Mouse (Mus musculus) midbrain, embryonic 16.5 days (tissue): ENCODE measurements around the gene Clp1. TPM values are rescaled to one million over a fixed set of nuclear protein-coding genes. Genes with fewer than 3 reads are reported as not detected.

Source experiments
- ATAC-seq: fragments of 200-750 bp; cut with Nextera tagmentation; 2 replicates; pipeline ENCODE4 v1.8.0; 2017; ENCODE audit warnings: moderate TSS enrichment
- H3K27ac ChIP-seq: fragments of 300-500 bp; sonication (generic); 2 replicates; pipeline ENCODE4 v1.5.1; 2014; ENCODE audit warnings: mild to moderate bottlenecking, low read length, mixed read lengths
- H3K27me3 ChIP-seq: fragments of 300-500 bp; sonication (generic); 2 replicates; pipeline ENCODE4 v1.6.1; 2014; ENCODE audit warnings: low read depth, low read length, mixed read lengths; ENCODE audit not compliant: control insufficient read depth, insufficient read depth
- H3K36me3 ChIP-seq: fragments of 300-500 bp; sonication (generic); 2 replicates; pipeline ENCODE4 v1.6.1; 2014; ENCODE audit warnings: mild to moderate bottlenecking, low read length, moderate library complexity, mixed read lengths; ENCODE audit not compliant: control insufficient read depth, insufficient read depth
- H3K4me1 ChIP-seq: fragments of 300-500 bp; sonication (generic); 2 replicates; pipeline ENCODE4 v1.6.1; 2014; ENCODE audit warnings: mild to moderate bottlenecking, low read length, mixed read lengths; ENCODE audit not compliant: control insufficient read depth, insufficient read depth
- H3K4me2 ChIP-seq: fragments of 300-500 bp; sonication (generic); 2 replicates; pipeline ENCODE4 v1.6.1; 2014; ENCODE audit warnings: mild to moderate bottlenecking, low read length, mixed read lengths
- H3K4me3 ChIP-seq: fragments of 300-500 bp; sonication (generic); 2 replicates; pipeline ENCODE4 v1.5.1; 2014; ENCODE audit warnings: low read depth, mild to moderate bottlenecking, low read length, moderate library complexity, mixed read lengths
- H3K9ac ChIP-seq: fragments of 300-500 bp; sonication (generic); 2 replicates; pipeline ENCODE4 v1.6.1; 2014; ENCODE audit warnings: low read depth, low read length, mixed read lengths
- H3K9me3 ChIP-seq: fragments of 300-500 bp; sonication (generic); replicated peaks from 2 replicates; pipeline ENCODE4 v1.6.1; 2014; ENCODE audit warnings: mild to moderate bottlenecking, low read length, mixed read lengths; ENCODE audit not compliant: control insufficient read depth, poor library complexity, severe bottlenecking
- WGBS: fragments of 180-500 bp; shearing (Covaris S2); extraction: QIAGEN DNeasy Blood & Tissue Kit; methylation state at CpG from one replicate; pipeline ENCODE4 v1.1.7; 2014; 5-methylcytosine and 5-hydroxymethylcytosine counted together
- microRNA counts: library from miRNA; unstranded; fragments of <30 nt; microRNA quantifications from one replicate; lab custom pipeline; 2016
- microRNA-seq: library from miRNA; unstranded; fragments of <30 nt; microRNA quantifications from one replicate; pipeline ENCODE4, GENCODE M21; 2017
- polyA plus RNA-seq: library from polyadenylated mRNA; unstranded; fragments of >200 nt; fragmentation: Nextera tagmentation; extraction: Ambion mirVana; gene quantifications from 2 replicates; pipeline ENCODE4 v1.2.1, GENCODE M21; 2015

The Clp1 gene
- polyA plus RNA-seq, 1 experiment from 2014 or later, result 20.1 TPM

DNA sequence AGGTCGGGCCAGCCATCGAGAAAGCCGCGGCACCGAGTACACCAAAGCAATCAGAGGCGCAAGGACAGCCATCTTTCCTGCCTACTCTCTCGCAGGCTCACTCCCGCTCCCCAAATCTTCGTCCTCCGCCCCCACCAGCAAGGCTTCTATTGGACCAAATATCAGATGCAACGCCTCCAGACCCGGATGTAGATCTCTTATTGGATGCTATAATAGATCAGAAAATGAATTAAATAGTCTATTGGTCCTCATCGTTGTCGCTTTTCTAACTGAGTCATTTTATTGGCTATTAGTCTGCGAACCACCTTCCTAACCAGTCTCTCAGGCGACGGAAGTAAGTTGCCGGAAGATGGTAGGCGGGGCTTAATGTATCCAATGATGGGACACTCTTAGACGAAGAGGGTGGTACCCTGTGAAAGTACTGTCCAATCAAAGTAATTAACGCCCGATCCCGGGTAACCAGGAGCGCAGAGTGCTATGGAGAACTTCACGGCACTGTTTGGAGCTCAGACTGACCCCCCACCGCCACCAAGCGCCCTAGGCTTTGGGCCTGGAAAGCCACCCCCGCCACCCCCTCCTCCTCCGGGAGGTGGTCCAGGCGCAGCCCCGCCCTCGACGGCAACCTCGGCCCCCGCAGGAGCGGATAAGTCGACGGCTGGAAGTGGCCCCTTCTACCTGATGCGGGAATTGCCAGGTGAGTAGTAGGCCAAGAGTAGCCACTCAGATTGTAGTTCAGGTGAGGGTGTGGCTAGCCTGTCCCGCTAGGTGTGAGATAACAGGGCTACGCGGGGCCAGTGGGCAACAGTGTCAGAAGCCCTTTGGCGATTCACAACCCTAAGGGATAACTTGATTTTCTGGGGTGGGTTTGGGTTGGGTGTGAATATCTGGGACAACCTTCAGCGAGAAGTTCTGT is 48.9 kb downstream of the Clp1 start, which contains the start of the genes Gm28635 and Med19:
TSS of gene Gm28635 (minus strand) at position 74 of the 913 bp plus-strand sequence.
TSS of gene Med19 (plus strand) at position 435 of the 913 bp plus-strand sequence.
- Histone ChIP-seq H3K27me3 (no peaks in the 10 kb centered on the region), H3K4me1 (peaks cover 21% of the 10 kb centered on the region), H3K9me3 (no peaks in the 10 kb centered on the region), H3K27ac (peak within 1 kb of the TSS; percentile 86), H3K36me3 (no peaks in the 10 kb centered on the region; the same call in 1 of the 2 replicates), H3K9ac (peak within 1 kb of the TSS; percentile 83), H3K4me3 (peak within 1 kb of the TSS; percentile 98), H3K4me2 (peak within 1 kb of the TSS; percentile 67)
- under 1% methylated on average over 43 of the region's 44 CpGs for WGBS
- ATAC-seq, result peak; percentile 100

DNA sequence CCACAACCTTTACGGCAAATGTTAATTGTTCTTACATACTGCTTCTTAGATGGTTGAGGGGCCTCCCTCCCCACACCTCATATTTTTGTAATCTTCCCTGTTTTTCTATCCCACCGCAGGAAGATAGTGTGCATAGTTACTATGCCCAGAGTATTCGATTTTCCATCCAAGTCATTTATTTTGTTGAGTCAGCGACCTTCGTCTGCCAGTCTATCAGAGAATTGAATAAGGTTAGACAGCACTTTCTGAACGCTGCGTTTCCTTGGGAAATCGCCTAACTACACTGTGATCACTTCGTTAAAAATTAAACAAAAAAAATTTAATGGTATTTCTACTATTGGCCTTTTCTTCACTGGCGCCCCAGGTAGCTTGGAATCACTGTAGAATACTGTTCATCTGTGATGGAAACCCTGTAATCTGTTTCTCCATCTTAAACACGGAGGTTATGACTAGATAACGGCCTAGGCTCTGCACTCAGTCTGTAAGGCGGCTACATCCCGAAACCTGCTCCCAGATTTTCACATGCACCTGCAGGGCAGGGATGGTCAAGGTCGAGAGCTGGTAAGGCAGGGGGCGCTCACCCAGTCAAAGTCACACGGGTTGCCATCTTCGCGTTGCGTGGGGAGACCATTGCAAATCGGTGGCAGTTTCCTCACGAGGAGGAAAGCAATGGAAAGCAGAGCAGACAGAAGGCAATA is 49.7 kb downstream of the Clp1 start:
- H3K27ac ChIP-seq, result peak overlapping the region; percentile 86
- peaks cover 6% of the 10 kb centered on the region; the same call in 1 of the 2 replicates for H3K36me3 ChIP-seq
- H3K4me3 ChIP-seq, result peak overlapping the region; percentile 65
- H3K4me2 ChIP-seq, result peak overlapping the region; percentile 67
- 12% methylated on average over 21 of the region's 22 CpGs for WGBS
- H3K9ac ChIP-seq, result peak overlapping the region; percentile 73
- no peaks in the 10 kb centered on the region for H3K9me3 ChIP-seq
- ATAC-seq, result peak; percentile 75
- peaks cover 21% of the 10 kb centered on the region for H3K4me1 ChIP-seq
- no peaks in the 10 kb centered on the region for H3K27me3 ChIP-seq

MicroRNAs within 50 kb of the gene (microRNA counts, 519-probe panel; counts per million panel counts)
- 4,092 counts per million, percentile 99 among the panel's probes with 10 or more counts for microRNA mmu-miR-130a (lab: Ali Mortazavi, UCI)

Small RNAs within 50 kb of the gene (microRNA-seq; reads per million reads assigned to microRNA genes)
- gene Mir130a, result 33,086 reads per million, percentile 99 among the genes with 10 or more reads in this experiment

Other genes starting within 250 kb of the Clp1 start
- gene Ctnnd1, start 76.6 kb downstream of the Clp1 start, polyA plus RNA-seq, result 29.9 and 30.1 TPM in 2 replicates
- 0.26 and 0.39 TPM in 2 replicates for gene Btbd18, start 68.3 kb downstream of the Clp1 start, polyA plus RNA-seq
- 177 and 185 TPM in 2 replicates for gene Selenoh, start 56.6 kb downstream of the Clp1 start, polyA plus RNA-seq
- not detected in 2 replicates for gene Gm28635, start 49.3 kb downstream of the Clp1 start, polyA plus RNA-seq
- gene Med19, start 48.9 kb downstream of the Clp1 start, polyA plus RNA-seq, result 52.3 and 53.6 TPM in 2 replicates
- gene Tmx2, start 48.2 kb downstream of the Clp1 start, polyA plus RNA-seq, result 298 and 301 TPM in 2 replicates
- 19.5 and 21.3 TPM in 2 replicates for gene Zdhhc5, start 12.2 kb downstream of the Clp1 start, polyA plus RNA-seq
- 27.7 and 28.1 TPM in 2 replicates for gene Ypel4, start 6.7 kb upstream of the Clp1 start, polyA plus RNA-seq
- 4.3 and 4.8 TPM in 2 replicates for gene Gm19426, start 16.3 kb upstream of the Clp1 start, polyA plus RNA-seq
- 28.3 and 29.0 TPM in 2 replicates for gene Serping1, start 48.1 kb upstream of the Clp1 start, polyA plus RNA-seq
- 22.9 and 23.4 TPM in 2 replicates for gene Ube2l6, start 71.5 kb upstream of the Clp1 start, polyA plus RNA-seq
- gene Smtnl1, start 95.3 kb upstream of the Clp1 start, polyA plus RNA-seq, result not detected in 2 replicates
- 69.8 and 75.2 TPM in 2 replicates for gene Timm10, start 99.6 kb upstream of the Clp1 start, polyA plus RNA-seq
- gene Slc43a1, start 111.5 kb upstream of the Clp1 start, polyA plus RNA-seq, result 0.73 and 0.91 TPM in 2 replicates
- gene Rtn4rl2, start 159.4 kb upstream of the Clp1 start, polyA plus RNA-seq, result 3.9 TPM in 2 replicates
- gene Slc43a3, start 209.2 kb upstream of the Clp1 start, polyA plus RNA-seq, result 2.8 and 3.1 TPM in 2 replicates